Mouse (Mus musculus) gastrocnemius, postnatal 10 days (tissue): ENCODE results near the gene Col6a1. TPM values are rescaled to one million over a fixed set of nuclear protein-coding genes. Genes with fewer than 3 reads are reported as not detected.
"Not testable (repeated sequence)": the region's sequence is repeated elsewhere in the genome, so short reads cannot be mapped to it uniquely, and the experiment has no call there.

Source experiments
- DNase-seq: peaks from one replicate; pipeline ENCODE4 v3.0.0; 2021; ENCODE audit warnings: mixed read lengths
- long read RNA-seq, 2 experiments: library from polyadenylated mRNA; stranded (forward); transcript quantifications; one replicate each; pipeline ENCODE4 v2.0.0; 2021
- total RNA-seq, 2 experiments: library from RNA; stranded (reverse); gene quantifications; 2 replicates each; pipeline ENCODE4 v1.2.3; 2021

Gene Col6a1
- total RNA-seq = 100 to 1,000 TPM; 336 to 400 TPM
- long read RNA-seq, experiment 1, partial matches to known transcripts = 140 of 573 reads
- long read RNA-seq, experiment 1, other reads (novel, unspliced or antisense) = 433 of 573 reads
- long read RNA-seq, experiment 2, partial matches to known transcripts = 97 of 426 reads
- long read RNA-seq, experiment 2, other reads (novel, unspliced or antisense) = 329 of 426 reads

- DNase-seq = no peak
Measured at GRCm38 (mm10) chr10:76725682-76726285, at the start of gene Col6a1. Gene Col6a1 (minus strand): TSS chr10:76726168.

- no peak for DNase-seq
Measured at GRCm38 (mm10) chr10:76771624-76772023, 45.7 kb upstream of the Col6a1 start.

GRCm38 (mm10) chr10:76771086-76771485 lies 45.1 kb upstream of the Col6a1 start:
- no peak for DNase-seq

GRCm38 (mm10) chr10:76769581-76769980 lies 43.6 kb upstream of the Col6a1 start:
- no peak for DNase-seq

- no peak for DNase-seq
Measured at GRCm38 (mm10) chr10:76766196-76766595, 40.2 kb upstream of the Col6a1 start.

- DNase-seq = no peak
Measured at GRCm38 (mm10) chr10:76764927-76765326, 39.0 kb upstream of the Col6a1 start.

GRCm38 (mm10) chr10:76763016-76763415 lies 37.0 kb upstream of the Col6a1 start:
- no peak for DNase-seq

- DNase-seq = no peak
Measured at GRCm38 (mm10) chr10:76762411-76762810, 36.4 kb upstream of the Col6a1 start.

- no peak for DNase-seq
Measured at GRCm38 (mm10) chr10:76759878-76760277, 33.9 kb upstream of the Col6a1 start.

- no peak for DNase-seq
Measured at GRCm38 (mm10) chr10:76753640-76754039, 27.7 kb upstream of the Col6a1 start.

- not testable (repeated sequence) for DNase-seq
Measured at GRCm38 (mm10) chr10:76744267-76744666, 18.3 kb upstream of the Col6a1 start.

- no peak for DNase-seq
Measured at GRCm38 (mm10) chr10:76736764-76737163, 10.8 kb upstream of the Col6a1 start.

- DNase-seq = peak; percentile 86
Measured at GRCm38 (mm10) chr10:76734979-76735378, 9.0 kb upstream of the Col6a1 start.

- DNase-seq = no peak
Measured at GRCm38 (mm10) chr10:76733677-76734068, 7.7 kb upstream of the Col6a1 start.

- peak; percentile 90 for DNase-seq
Measured at GRCm38 (mm10) chr10:76732881-76733676, 7.1 kb upstream of the Col6a1 start.

GRCm38 (mm10) chr10:76732391-76732790 lies 6.4 kb upstream of the Col6a1 start:
- DNase-seq = no peak

- DNase-seq = no peak
Measured at GRCm38 (mm10) chr10:76731621-76732239, 5.8 kb upstream of the Col6a1 start.

GRCm38 (mm10) chr10:76729631-76730620 lies 4.0 kb upstream of the Col6a1 start:
- no peak for DNase-seq

GRCm38 (mm10) chr10:76728369-76728768 lies 2.4 kb upstream of the Col6a1 start:
- DNase-seq = peak; percentile 96

GRCm38 (mm10) chr10:76727301-76727700 lies 1.3 kb upstream of the Col6a1 start:
- DNase-seq = no peak

- DNase-seq = no peak
Measured at GRCm38 (mm10) chr10:76726866-76727265, 898 bp upstream of the Col6a1 start.

- DNase-seq = no peak
Measured at GRCm38 (mm10) chr10:76725097-76725496, 871 bp downstream of the Col6a1 start.
